Mouse (Mus musculus): ENCODE measurements around the gene Comt. TPM values are rescaled to one million over a fixed set of nuclear protein-coding genes. Genes with fewer than 3 reads are reported as not detected.
A peak's percentile ranks its signal among the peaks of the same experiment; 100 is the strongest.

Comt gene
- 86.4 and 93.2 TPM in 2 replicates for polyA plus RNA-seq (2015; fragmentation: Nextera tagmentation; extraction: Ambion mirVana)

DNA sequence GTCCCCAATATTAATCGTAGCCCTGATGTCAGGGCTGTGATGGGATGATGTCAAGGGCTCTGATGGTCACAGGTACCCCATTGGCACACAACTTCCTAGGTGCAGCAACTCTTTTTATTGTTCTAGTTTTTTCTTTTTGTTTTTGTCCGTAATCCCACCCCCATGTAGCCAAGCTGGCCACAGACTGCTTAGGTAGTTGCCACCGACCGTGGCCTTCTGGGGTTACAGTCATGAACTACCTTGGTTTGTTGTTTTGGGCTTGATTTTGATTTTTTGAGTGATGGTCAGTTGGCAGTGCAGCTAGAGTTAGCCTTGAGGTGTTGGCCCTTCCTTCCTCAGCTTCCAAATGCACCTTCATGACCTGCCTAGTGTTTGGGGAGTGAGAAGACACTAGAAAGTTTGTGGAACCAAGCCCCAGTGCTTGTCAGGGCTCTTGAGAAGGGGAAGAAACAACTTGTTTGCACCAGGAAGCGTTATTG lies at the start of gene Comt:
Gene Comt (minus strand): TSS at position 51 of the 479 bp plus-strand sequence.
- no peak; the same call in none of the 2 replicates for ATAC-seq (ENCODE audit: low read depth)
- WGBS, result 60% methylated on average over 5 of the region's 5 CpGs
- Histone ChIP-seq H3K36me3 (peaks cover 17% of the 10 kb centered on the region), H3K9ac (peak within 1 kb of the TSS; percentile 87), H3K27ac (replicated peaks) (peak within 1 kb of the TSS; percentile 70), H3K4me1 (replicated peaks) (peaks cover 37% of the 10 kb centered on the region), H3K9me3 (no peaks in the 10 kb centered on the region), H3K4me3 (peak within 1 kb of the TSS; percentile 75), H3K27me3 (no peaks in the 10 kb centered on the region), H3K4me2 (peak within 1 kb of the TSS; percentile 79)

- no peak overlapping the region for H3K4me2 ChIP-seq
- 80% methylated on average over 2 of the region's 2 CpGs for WGBS
- no peak for ATAC-seq (ENCODE audit: low read depth)
Observed at GRCm38 (mm10) chr16:18474021-18474420, 47.4 kb upstream of the Comt start.

DNA sequence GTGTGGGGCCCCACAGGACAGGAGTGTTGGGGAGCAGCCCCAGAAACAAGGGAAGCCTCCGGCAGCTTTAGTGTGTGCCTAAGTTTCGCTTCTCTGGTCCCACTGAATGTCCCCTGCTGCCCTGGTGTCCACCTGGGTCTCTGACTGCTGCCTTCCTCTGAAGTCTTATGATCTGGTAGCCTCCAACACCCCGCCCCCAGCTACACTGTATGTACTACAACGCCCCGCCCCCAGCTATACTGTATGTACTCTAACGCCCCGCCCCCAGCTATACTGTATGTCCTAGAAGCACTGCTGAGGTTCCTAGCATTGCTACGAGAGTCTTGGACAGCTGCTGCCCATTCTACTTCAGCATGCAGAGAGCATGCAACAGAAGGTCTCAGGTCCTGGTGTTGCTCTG lies 46.3 kb upstream of the Comt start:
- Histone ChIP-seq H3K9me3 (no peaks in the 10 kb centered on the region), H3K36me3 (peaks cover 21% of the 10 kb centered on the region), H3K9ac (no peak overlapping the region), H3K4me3 (no peak overlapping the region), H3K27me3 (no peaks in the 10 kb centered on the region), H3K27ac (replicated peaks) (no peak overlapping the region), H3K4me2 (no peak overlapping the region), H3K4me1 (replicated peaks) (peaks cover 5% of the 10 kb centered on the region; the same call in 1 of the 2 replicates)
- ATAC-seq (ENCODE audit: low read depth), result no peak
- WGBS, result 94% methylated on average over 8 of the region's 8 CpGs

More at GRCm38 (mm10) chr16:18474021-18474420, 47.4 kb upstream of the Comt start:
- Histone ChIP-seq H3K36me3 (peaks cover 17% of the 10 kb centered on the region), H3K4me3 (no peak overlapping the region), H3K9ac (no peak overlapping the region), H3K27ac (replicated peaks) (no peak overlapping the region), H3K4me1 (replicated peaks) (peaks cover 5% of the 10 kb centered on the region; the same call in 1 of the 2 replicates), H3K9me3 (no peaks in the 10 kb centered on the region), H3K27me3 (no peaks in the 10 kb centered on the region)

GRCm38 (mm10) chr16:18472416-18472815 lies 45.8 kb upstream of the Comt start:
- no peaks in the 10 kb centered on the region for H3K9me3 ChIP-seq
- H3K27ac ChIP-seq (replicated peaks), result no peak overlapping the region
- H3K9ac ChIP-seq, result no peak overlapping the region
- H3K4me3 ChIP-seq, result no peak overlapping the region
- peaks cover 21% of the 10 kb centered on the region for H3K36me3 ChIP-seq
- peaks cover 5% of the 10 kb centered on the region; the same call in 1 of the 2 replicates for H3K4me1 ChIP-seq (replicated peaks)
- WGBS, result 63% methylated on average over 4 of the region's 4 CpGs
- no peak for ATAC-seq (ENCODE audit: low read depth)
- H3K27me3 ChIP-seq, result no peaks in the 10 kb centered on the region
- no peak overlapping the region for H3K4me2 ChIP-seq

DNA sequence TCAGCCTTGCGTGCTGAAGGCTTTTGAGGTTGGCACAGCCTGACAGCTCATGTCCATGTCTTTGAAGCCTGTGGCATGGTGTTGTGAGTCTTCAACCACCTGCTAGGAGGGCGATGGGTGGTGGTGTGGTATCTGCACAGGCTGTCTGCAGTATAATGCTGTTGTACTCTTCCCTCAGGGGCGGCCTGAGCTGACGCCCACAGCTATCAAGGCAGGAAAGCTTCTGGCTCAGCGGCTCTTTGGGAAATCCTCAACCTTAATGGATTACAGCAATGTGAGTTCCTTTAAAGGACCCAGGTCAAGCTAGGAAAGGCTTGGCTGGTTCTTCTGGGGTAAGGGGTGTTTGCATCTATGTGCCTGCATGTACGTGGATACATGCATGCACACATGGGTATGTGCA lies 45.3 kb upstream of the Comt start:
- H3K36me3 ChIP-seq, result peaks cover 21% of the 10 kb centered on the region
- H3K27me3 ChIP-seq, result no peaks in the 10 kb centered on the region
- H3K9me3 ChIP-seq, result no peaks in the 10 kb centered on the region
- peaks cover 5% of the 10 kb centered on the region; the same call in 1 of the 2 replicates for H3K4me1 ChIP-seq (replicated peaks)
- no peak overlapping the region for H3K4me3 ChIP-seq
- H3K9ac ChIP-seq, result no peak overlapping the region
- ATAC-seq (ENCODE audit: low read depth), result no peak
- 80% methylated on average over 6 of the region's 6 CpGs for WGBS
- H3K27ac ChIP-seq (replicated peaks), result no peak overlapping the region
- no peak overlapping the region for H3K4me2 ChIP-seq

- no peaks in the 10 kb centered on the region for H3K9me3 ChIP-seq
- H3K36me3 ChIP-seq, result peaks cover 21% of the 10 kb centered on the region
- H3K4me2 ChIP-seq, result no peak overlapping the region
- no peaks in the 10 kb centered on the region for H3K27me3 ChIP-seq
- no peak overlapping the region for H3K9ac ChIP-seq
- no peak for ATAC-seq (ENCODE audit: low read depth)
- no peak overlapping the region for H3K27ac ChIP-seq (replicated peaks)
- H3K4me3 ChIP-seq, result no peak overlapping the region
- WGBS, result 85% methylated on average over 11 of the region's 11 CpGs
- peaks cover 5% of the 10 kb centered on the region; the same call in 1 of the 2 replicates for H3K4me1 ChIP-seq (replicated peaks)
Observed at GRCm38 (mm10) chr16:18471381-18471955, 44.8 kb upstream of the Comt start.

DNA sequence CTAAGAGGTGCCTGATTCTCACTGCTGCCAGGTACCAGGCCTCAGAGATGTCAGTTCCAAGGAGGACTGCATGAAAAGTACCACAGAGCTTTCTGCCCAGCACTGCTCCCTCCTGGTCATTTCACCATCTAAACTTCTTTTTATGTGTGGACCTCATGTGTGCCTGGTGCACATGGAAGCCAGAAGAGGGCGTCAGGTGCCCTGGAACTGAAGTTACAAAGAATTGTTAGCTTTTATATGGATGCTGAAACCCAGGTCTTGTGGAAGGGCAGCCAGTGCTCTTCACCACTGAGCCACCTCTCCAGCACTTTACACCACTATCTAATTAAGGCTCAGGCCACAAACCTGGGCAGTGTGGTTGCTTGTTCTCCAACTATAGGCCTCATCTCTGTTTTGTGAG lies 44.2 kb upstream of the Comt start:
- Histone ChIP-seq H3K4me3 (no peak overlapping the region), H3K27ac (replicated peaks) (no peak overlapping the region), H3K9me3 (no peaks in the 10 kb centered on the region), H3K4me1 (replicated peaks) (peaks cover 5% of the 10 kb centered on the region; the same call in 1 of the 2 replicates), H3K36me3 (peaks cover 21% of the 10 kb centered on the region), H3K9ac (no peak overlapping the region), H3K27me3 (no peaks in the 10 kb centered on the region), H3K4me2 (no peak overlapping the region)
- 40% methylated on average over 1 of the region's 1 CpGs for WGBS
- no peak for ATAC-seq (ENCODE audit: low read depth)

GRCm38 (mm10) chr16:18464271-18464670 lies 37.6 kb upstream of the Comt start:
- H3K4me3 ChIP-seq, result no peak overlapping the region
- H3K27me3 ChIP-seq, result 0 out of 2 replicates have a peak, but pooled peaks cover 16% of the 10 kb centered on the region
- H3K4me1 ChIP-seq (replicated peaks), result peaks cover 18% of the 10 kb centered on the region
- H3K9me3 ChIP-seq, result no peaks in the 10 kb centered on the region
- H3K9ac ChIP-seq, result no peak overlapping the region
- WGBS, result 76% methylated on average over 3 of the region's 3 CpGs
- ATAC-seq (ENCODE audit: low read depth), result no peak
- peaks cover 6% of the 10 kb centered on the region for H3K36me3 ChIP-seq
- no peak overlapping the region for H3K27ac ChIP-seq (replicated peaks)
- no peak overlapping the region for H3K4me2 ChIP-seq

DNA sequence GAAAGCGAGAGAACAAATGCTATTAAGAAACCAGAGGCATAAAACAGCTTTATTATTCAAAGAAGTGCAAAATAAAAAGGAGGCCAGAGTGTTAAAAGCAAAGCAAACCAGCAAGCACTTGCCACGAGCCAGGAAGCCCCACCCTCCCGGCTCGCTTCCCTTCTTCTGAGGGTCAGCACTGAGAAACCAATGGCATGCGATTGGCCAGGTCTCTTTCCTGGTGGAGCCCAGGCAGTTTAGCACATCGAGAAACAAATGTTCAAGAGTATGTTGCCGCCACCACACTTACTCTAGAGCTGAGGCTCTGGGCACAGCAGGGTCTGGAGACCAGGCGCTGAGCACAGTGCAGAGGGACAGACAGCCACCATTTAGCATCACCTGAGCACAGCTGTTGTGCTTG lies 35.9 kb upstream of the Comt start:
- Histone ChIP-seq H3K4me3 (no peak overlapping the region), H3K27me3 (peaks cover 24% of the 10 kb centered on the region; the same call in 1 of the 2 replicates), H3K9me3 (no peaks in the 10 kb centered on the region), H3K27ac (replicated peaks) (no peak overlapping the region), H3K4me2 (no peak overlapping the region), H3K9ac (no peak overlapping the region), H3K36me3 (no peaks in the 10 kb centered on the region), H3K4me1 (replicated peaks) (peaks cover 24% of the 10 kb centered on the region)
- WGBS, result 51% methylated on average over 8 of the region's 8 CpGs
- no peak for ATAC-seq (ENCODE audit: low read depth)

DNA sequence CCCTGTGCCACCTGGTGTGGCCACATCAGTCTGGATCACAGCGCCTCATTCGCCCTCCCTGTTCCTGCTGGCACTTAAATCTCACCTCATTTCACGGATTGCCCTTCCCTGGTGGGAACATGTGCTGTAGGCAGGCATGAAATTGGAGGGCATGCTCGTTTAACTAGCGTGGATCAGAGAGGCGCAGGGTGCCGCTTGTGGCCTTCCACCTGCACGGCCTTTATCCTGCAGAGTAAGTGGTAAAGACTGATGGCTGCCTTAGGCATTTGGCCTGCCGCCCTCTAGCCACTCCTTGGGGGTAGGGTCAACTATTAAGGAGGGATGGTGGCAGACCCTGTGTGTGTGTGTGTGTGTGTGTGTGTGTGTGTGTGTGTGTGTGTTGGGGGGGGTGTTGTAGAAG lies 35.4 kb upstream of the Comt start:
- H3K27ac ChIP-seq (replicated peaks), result no peak overlapping the region
- WGBS, result 41% methylated on average over 9 of the region's 9 CpGs
- no peak overlapping the region for H3K4me2 ChIP-seq
- peaks cover 26% of the 10 kb centered on the region; the same call in 1 of the 2 replicates for H3K27me3 ChIP-seq
- H3K36me3 ChIP-seq, result 0 out of 2 replicates have a peak, but pooled peaks cover under 1% of the 10 kb centered on the region
- H3K9me3 ChIP-seq, result no peaks in the 10 kb centered on the region
- peaks cover 24% of the 10 kb centered on the region for H3K4me1 ChIP-seq (replicated peaks)
- H3K9ac ChIP-seq, result no peak overlapping the region
- ATAC-seq (ENCODE audit: low read depth), result no peak
- H3K4me3 ChIP-seq, result no peak overlapping the region

GRCm38 (mm10) chr16:18460826-18461225 lies 34.2 kb upstream of the Comt start:
- peaks cover 24% of the 10 kb centered on the region for H3K4me1 ChIP-seq (replicated peaks)
- peaks cover 26% of the 10 kb centered on the region; the same call in 1 of the 2 replicates for H3K27me3 ChIP-seq
- H3K9ac ChIP-seq, result no peak overlapping the region
- H3K27ac ChIP-seq (replicated peaks), result no peak overlapping the region
- H3K4me2 ChIP-seq, result no peak overlapping the region
- WGBS, result 94% methylated on average over 3 of the region's 3 CpGs
- H3K9me3 ChIP-seq, result no peaks in the 10 kb centered on the region
- H3K4me3 ChIP-seq, result no peak overlapping the region
- no peak for ATAC-seq (ENCODE audit: low read depth)
- H3K36me3 ChIP-seq, result 0 out of 2 replicates have a peak, but pooled peaks cover 3% of the 10 kb centered on the region

DNA sequence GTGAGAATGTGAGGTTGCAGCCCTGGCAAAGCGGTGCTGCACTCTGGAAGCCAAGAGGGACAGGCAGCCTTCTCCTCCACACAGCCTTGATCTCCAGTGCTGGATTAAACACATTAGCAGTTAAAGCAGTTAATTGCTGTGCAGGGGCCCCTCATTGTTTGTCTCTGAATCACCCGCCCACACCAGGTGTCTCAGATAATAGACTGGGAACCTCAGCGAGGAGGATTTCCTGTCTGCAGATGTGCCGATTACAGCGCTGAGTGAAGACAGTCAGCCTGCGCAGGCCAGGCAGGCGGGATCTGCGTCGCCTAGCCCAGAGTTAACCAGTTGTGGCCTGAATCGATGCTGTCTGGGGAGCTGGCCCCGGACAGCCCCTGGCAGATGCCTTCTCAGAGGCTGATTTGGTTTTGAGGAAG lies 33.3 kb upstream of the Comt start:
- H3K4me3 ChIP-seq, result peak overlapping the region; percentile 15; the same call in 1 of the 2 replicates

More for the DNA sequence above, 33.3 kb upstream of the Comt start:
- Histone ChIP-seq H3K36me3 (0 out of 2 replicates have a peak, but pooled peaks cover 3% of the 10 kb centered on the region), H3K27ac (replicated peaks) (peak overlapping the region; percentile 67), H3K4me1 (replicated peaks) (peaks cover 24% of the 10 kb centered on the region), H3K9ac (peak overlapping the region; percentile 63), H3K4me2 (peak overlapping the region; percentile 45), H3K9me3 (no peaks in the 10 kb centered on the region), H3K27me3 (peaks cover 26% of the 10 kb centered on the region; the same call in 1 of the 2 replicates)
- ATAC-seq (ENCODE audit: low read depth), result peak; percentile 83
- 4% methylated on average over 11 of the region's 11 CpGs for WGBS

Measured in neural tube, embryonic 13.5 days (tissue).